Mouse (Mus musculus): ENCODE measurements around the gene Sh3pxd2a. TPM values are rescaled to one million over a fixed set of nuclear protein-coding genes. Genes with fewer than 3 reads are reported as not detected.

The Sh3pxd2a gene
- total RNA-seq, 2 experiments from 2014 or later: 55.1 to 103 TPM

DNA sequence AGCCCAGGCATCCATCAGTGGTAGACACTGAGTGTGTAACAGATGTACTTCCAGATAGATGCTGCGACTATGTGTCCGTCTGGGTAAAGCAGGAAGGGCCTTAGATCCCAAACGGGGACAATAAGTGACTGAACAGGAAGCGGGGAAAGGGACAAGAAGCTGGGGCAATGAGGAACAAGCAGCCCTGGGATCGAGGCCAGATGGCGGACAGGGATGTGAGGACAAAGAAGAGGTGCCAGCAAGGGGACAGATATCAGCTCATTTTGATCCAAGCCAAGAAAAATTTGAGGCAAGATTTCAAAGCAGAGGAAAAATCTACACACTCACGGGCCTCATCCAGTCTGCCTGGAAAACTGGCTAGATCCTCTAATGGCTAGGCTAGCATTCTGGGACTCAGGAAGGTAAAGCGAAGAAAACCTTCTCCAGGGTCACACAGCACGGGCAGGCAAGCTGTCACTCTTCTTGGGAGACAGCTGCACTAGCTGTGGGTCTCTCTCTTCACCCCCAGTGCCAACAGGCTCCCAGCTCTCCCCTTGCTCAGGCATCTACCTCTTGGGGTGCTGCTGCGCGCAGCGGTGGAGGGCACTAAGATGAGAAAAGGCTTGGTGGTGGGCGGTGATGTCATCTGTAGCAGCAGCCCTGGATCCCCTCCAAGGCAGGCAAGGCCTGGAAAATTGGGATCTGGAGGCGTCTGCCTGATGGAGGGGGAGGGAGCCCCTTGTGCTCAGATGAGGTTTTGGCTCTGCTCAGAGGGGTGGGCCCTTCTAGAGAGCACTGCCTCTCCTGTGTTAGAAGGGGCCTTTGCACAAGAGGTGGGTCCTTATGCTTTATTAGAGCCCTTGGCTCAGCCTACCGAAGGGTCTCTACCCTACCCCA, 146.9 kb downstream of the Sh3pxd2a start:
- no peak for DNase-seq (ENCODE audit: low spot score in 2 of 2)

GRCm38 (mm10) chr19:47316288-47317062, 147.7 kb downstream of the Sh3pxd2a start:
- DNase-seq (ENCODE audit: low spot score in 2 of 2): no peak

DNA sequence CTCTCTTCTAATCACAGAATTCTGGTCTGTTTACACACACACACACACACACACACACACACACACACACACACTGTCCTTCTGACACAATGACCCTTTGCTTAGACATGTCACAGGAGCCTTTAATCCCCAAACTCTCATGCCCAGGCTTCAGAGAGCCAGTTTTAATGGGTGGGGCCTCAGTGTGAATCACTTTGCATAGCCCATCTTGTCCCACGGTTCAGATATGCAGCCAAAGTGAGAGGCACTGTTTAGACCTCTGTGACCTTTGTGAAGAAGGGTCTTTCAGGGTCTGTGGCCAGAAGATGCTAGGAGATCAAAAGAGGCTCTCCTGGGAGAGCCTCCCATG, 148.3 kb downstream of the Sh3pxd2a start:
- no peak for DNase-seq (ENCODE audit: low spot score in 2 of 2)

DNA sequence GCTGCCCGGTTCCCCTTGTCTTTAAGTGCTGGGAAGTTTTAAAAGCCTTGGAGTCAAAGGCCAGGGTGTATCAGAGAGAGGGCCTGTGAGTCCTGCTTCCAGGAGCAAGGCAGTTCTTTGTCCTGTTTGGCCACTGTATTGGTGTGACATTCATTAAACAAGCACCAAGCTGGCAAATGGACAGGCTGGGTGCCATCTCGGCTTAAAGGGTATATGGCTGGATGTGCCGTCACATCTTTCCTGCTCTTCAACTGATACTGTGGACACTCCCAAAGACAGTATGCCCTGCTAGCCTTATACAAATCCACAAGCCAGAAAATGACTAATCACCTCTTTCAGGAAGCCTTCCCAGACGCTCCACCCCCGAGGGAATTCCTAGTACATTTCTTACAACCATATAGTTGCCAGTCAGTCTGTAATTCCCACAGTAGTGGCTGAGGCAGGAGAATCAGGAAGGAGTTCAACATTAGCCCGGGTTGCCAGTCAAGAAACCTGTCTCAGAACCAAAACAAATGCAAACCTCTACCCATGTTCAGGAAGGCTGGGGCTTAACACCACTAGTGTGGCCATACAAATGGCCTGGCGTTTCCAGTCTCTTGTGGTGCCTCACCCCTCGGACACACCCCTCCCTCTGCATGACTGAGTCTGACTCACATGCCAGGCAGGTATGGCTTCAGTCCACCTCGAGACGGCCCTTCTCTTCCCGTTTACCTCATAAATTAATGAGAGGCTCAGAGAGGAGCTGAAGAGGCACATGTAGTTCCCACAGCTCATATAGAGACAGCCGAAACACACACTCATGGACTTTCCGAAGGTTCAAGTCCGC, 148.9 kb downstream of the Sh3pxd2a start:
- no peak for DNase-seq (ENCODE audit: low spot score in 2 of 2)

DNA sequence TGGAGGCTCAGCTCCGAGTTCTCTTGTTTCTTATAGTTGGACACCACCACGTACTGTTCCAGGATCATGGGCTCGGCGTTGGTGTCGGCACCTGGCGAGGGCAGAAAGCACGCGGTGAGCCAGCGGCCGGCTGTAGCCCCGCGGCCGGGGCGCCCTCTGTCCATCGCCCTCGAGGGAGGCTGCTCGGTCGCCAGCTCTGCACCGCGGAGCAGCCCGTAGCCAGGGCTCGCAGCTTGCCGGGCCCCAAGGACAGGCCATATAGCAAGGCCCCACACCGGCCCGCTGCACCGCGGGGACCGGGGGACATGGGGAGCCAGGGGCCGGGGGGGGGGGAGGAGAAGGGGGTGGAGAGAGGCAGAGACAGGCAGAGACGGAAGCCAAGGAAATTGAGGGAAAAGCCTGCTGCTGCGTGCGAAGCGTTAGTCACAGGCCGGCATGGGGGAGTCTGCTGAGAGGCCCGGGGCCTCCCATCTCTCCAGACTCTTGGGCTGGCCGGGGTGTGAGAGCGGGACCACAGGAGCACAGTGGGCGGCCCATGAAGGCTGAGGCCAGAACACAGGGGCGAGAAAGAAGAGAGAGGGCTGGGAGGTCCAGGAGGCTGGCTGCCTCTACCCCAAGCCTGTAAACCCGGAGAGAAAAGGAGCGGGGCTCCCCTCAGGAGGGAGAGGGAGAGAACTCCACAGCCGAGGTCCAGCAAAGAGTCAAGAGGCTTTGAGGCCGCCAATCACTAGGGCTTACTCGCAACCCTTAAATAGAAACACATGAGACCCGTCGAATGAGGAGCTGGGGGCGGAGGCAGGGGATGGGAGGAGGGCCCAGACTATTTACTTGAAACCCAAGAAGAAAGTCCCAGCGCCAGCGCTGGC, 149.9 kb downstream of the Sh3pxd2a start:
- peak in 1 of 2 experiments; percentile 67 for DNase-seq (ENCODE audit: low spot score in 2 of 2)

GRCm38 (mm10) chr19:47313387-47314075, 150.7 kb downstream of the Sh3pxd2a start:
- no peak for DNase-seq (ENCODE audit: low spot score in 2 of 2)

- no peak for DNase-seq (ENCODE audit: low spot score in 2 of 2)
Observed at GRCm38 (mm10) chr19:47311162-47311561, 153.0 kb downstream of the Sh3pxd2a start.

DNA sequence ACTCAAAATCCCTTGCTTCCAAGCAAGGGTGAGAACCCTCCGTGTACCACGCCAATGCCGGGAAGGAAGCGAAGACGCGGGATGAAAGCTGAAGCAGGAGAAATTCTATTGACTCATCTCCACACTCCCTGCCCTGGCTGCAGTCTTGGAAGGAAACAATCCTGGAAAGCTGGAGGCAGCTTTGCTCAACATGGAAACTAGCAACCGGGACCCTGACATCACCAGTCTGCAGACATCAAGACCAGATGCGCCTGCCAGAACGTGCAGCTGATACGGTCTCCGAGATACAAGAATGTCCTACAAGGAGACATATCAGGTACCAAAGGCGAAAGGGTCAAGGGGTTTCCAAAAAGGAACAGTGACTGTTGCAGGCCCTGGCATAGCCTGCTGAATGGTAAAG, 154.4 kb downstream of the Sh3pxd2a start:
- DNase-seq (ENCODE audit: low spot score in 2 of 2): no peak

DNA sequence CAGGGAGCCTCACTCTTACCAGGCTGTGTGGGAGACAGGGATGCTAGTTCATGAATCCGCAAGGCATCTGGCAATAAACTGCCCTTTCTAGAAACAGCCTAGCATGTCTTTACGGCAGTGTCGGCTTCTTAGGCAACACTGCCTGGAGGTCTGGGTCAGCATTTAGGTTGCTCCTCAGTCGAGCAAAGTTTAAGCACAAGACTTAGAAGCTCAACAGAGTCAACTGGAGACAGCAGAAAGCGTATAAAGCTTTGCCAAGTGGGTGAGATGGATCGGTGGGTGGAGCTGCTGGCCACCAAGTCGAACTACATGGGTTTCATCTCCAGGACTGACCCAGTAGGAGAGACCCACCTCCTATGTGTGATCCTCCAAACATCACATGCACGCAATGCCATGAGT, 157.3 kb downstream of the Sh3pxd2a start:
- DNase-seq (ENCODE audit: low spot score in 2 of 2): no peak

DNA sequence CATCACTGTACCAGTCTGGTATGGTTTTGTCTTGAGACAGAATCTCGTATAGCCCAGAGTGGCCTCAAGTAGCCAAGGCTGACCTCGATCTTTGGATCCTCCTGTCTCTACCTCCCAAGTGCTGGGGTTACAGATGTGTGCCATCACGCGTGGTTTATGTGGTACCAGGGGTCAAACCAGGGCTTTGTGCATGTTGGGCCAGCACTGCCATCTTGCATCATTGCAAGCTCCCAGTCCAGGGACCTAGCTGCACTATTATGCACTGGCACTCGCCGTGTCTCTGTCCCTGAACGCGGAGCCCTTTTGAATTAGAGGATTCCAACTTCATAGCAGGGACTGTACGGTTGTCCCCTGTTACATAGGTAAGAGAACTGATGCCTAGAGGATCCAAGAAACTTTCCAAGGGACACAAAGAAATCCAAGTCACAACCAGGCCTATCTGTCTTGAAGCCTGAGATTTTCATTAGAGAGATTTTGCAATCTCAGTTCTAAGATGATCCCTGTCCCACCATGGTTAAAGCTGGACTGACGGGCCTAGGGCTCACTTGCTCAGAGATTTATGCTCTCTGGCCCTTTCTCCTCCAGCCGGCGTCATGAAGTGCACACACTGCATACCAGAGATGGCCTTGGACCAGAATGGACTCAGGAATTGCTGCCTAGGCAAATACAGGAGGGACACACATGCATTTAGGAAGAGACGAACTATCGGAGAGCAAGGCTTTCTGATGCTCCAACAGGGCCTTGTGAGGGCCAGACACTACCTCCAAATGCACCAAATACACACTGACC, 157.9 kb downstream of the Sh3pxd2a start:
- DNase-seq (ENCODE audit: low spot score in 2 of 2): no peak

GRCm38 (mm10) chr19:47305401-47305800, 158.8 kb downstream of the Sh3pxd2a start:
- no peak for DNase-seq (ENCODE audit: low spot score in 2 of 2)

DNA sequence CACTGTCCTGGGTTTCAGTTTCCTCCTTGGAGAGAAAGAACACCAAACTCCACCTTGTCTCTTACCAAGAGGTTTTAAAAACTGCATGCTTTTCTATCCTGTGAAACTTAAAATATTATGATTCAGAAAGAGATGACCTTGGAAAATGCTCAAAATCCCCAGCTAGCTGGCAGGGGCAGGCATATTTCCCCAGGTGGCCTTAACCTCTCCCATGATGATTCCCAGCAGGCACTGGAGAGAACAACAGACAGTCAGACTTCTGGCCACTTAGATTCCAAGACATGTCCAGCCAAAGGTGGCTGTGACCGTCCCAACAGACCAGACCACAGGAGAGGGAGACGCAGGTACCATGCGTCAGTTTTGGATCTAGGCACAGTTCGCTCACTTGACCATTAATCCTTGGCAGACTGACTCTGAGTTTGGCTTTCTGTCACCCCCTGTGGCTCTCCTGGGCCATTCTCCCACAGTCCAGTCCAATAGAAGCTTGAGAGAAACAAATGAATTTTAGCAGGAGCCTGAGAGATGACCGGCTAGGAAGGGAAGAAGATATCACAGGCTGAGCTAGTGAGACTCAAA, 159.9 kb downstream of the Sh3pxd2a start:
- DNase-seq (ENCODE audit: low spot score in 2 of 2): no peak

DNA sequence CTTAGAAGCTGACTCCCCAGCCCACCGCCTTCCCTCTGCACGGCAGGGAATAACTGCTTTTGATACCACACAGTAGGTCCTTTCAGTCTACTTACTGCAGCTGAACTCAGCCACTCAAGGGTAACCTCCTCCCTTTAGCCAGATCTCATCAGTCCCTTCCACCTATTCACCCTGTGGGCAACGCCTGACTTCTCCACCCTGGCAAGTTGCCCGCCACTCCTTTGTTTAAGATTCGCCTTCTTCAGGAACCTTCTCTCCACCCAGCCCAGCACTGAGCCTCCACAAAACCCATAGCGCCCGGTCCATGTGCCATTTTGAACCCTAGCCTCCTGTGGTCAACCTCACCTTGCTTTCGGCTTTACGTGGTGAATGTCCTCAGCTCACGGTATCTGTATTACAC, 161.1 kb downstream of the Sh3pxd2a start:
- DNase-seq (ENCODE audit: low spot score in 2 of 2): no peak

DNA sequence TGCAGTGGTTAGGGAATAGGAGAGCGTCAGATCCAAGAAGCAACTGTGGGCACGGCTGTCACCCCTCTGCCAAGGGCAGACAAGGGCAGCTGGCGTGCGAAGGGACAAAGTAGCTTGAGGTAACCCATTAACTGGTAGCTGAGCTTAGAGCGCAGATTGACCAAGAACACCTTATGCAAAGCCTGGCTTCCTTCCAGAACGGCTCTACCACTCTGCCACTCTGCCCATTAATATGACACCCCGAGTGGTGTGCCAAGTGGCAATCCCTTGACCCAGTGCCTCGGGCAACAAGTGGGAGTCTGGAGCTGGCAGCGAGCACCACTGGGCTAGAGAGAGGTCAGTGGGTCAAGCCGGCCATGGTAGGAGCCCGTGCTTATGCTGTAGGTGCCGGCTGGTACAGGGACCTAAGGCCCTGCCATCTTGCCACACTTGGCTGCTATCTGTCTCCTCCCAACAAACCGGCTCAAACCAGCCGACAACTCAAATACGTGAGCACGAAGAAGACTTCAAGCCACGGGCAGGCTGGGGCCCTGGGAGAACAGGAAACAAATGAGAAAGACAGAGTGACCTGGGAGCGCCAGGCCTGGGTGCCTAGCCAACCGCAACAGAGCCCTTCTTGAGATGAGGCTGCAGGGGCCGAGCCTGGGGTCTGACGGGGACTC, 161.9 kb downstream of the Sh3pxd2a start:
- no peak for DNase-seq (ENCODE audit: low spot score in 2 of 2)

- DNase-seq (ENCODE audit: low spot score in 2 of 2): no peak
Observed at GRCm38 (mm10) chr19:47301303-47302190, 162.7 kb downstream of the Sh3pxd2a start.

DNA sequence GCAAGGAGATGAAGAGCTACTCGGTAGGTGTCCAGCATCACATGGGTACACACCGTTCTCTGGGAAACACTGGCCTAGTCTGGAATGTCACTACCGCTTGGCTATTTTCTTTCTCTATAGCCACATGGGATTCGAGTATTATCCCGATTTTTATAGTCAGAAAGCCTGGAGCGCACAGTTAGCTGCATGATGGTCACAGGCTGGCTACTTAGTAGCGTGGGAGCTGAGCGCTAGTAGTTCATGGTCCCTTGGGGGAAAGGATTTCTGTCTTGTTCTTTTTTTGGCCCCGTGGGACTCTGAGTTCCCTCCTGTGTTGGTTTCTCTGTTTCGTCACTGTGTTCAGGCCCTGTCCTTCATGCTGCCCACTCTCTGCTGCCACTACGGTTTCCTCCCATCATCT, 166.1 kb downstream of the Sh3pxd2a start:
- no peak for DNase-seq (ENCODE audit: low spot score in 2 of 2)

DNA sequence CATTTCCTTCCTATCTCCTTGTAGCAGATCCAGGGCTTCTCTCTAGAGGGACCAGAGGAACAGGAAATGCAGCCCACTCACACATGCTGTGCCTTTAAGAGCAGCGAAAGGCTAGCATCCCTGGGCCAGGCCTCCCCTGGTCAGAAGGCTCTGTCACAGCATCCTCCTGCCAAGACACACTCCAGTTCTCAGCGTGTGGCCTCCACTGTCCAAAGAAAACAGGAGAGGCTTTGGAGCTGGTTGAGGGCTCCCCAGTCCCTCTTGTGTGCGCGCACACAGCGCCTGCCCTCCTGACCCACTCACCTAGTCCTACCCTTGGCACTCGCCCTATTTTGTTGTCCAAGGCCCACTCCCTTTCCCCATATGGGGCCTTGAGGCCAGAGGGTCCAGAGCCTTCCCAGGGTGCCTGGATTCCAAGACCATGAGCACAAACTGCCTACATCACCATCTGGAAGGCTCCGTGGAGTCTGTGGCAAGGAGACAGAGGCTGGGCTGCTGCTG, 171.7 kb downstream of the Sh3pxd2a start:
- DNase-seq (ENCODE audit: low spot score in 2 of 2): no peak
